Mouse (Mus musculus) MEL (cell line): ENCODE results near the gene Psat1. TPM values are rescaled to one million over a fixed set of nuclear protein-coding genes. Genes with fewer than 3 reads are reported as not detected.

Source experiments
- DNase-seq: peaks from one replicate; pipeline ENCODE4 v3.0.0; 2011; ENCODE audit warnings: low read depth, low spot score
- H3K27ac ChIP-seq: 2 replicates; pipeline ENCODE4 v1.5.1; 2012; ENCODE audit warnings: low read depth, mild to moderate bottlenecking, control low read depth, low read length, moderate library complexity; ENCODE audit not compliant: control insufficient read depth
- H3K27me3 ChIP-seq, 2 experiments: fragments of 150-350 bp in 1 of 2; sonication (generic) in 1 of 2; 2 replicates each; pipeline ENCODE4 v1.6.1; 2012; ENCODE audit warnings: low read length in 2 of 2, mild to moderate bottlenecking in 2 of 2, improper control_type of control experiment in 1 of 2, moderate library complexity in 1 of 2; ENCODE audit not compliant: insufficient read depth in 2 of 2, control insufficient read depth in 1 of 2
- H3K36me3 ChIP-seq, 2 experiments: 2 replicates each; pipeline ENCODE4 v1.6.1; 2012 to 2014; ENCODE audit warnings: low read length in 2 of 2, improper control_type of control experiment in 1 of 2, inconsistent platforms in 1 of 2, mild to moderate bottlenecking in 1 of 2; ENCODE audit not compliant: insufficient read depth in 2 of 2, control insufficient read depth in 1 of 2
- H3K4me1 ChIP-seq, 2 experiments: fragments of 150-350 bp in 1 of 2; sonication (generic) in 1 of 2; 2 replicates each; pipeline ENCODE4 v1.6.1; 2012; ENCODE audit warnings: low read length in 2 of 2, improper control_type of control experiment in 1 of 2, mild to moderate bottlenecking in 1 of 2; ENCODE audit not compliant: insufficient read depth in 2 of 2, control insufficient read depth in 1 of 2
- H3K4me3 ChIP-seq, 2 experiments: fragments of 150-350 bp in 1 of 2; sonication (generic) in 1 of 2; 2 replicates each; pipeline ENCODE4 v1.5.1; 2012; ENCODE audit warnings: low read depth in 2 of 2, low read length in 2 of 2, mild to moderate bottlenecking in 2 of 2, moderate library complexity in 2 of 2, control low read depth in 1 of 2, improper control_type of control experiment in 1 of 2; ENCODE audit not compliant: control insufficient read depth in 1 of 2, insufficient read depth in 1 of 2
- H3K79me2 ChIP-seq: 2 replicates; pipeline ENCODE4 v1.6.1; 2012; ENCODE audit warnings: mild to moderate bottlenecking, low read length, moderate library complexity; ENCODE audit not compliant: control insufficient read depth, poor library complexity, insufficient read depth
- H3K9ac ChIP-seq: 2 replicates; pipeline ENCODE4 v1.6.1; 2012; ENCODE audit warnings: low read depth, mild to moderate bottlenecking, control low read depth, low read length, moderate library complexity; ENCODE audit not compliant: control insufficient read depth, poor library complexity, severe bottlenecking
- H3K9me3 ChIP-seq: fragments of 150-350 bp; sonication (generic); replicated peaks from 2 replicates; pipeline ENCODE4 v1.6.1; 2012; ENCODE audit warnings: mild to moderate bottlenecking, low read length, improper control_type of control experiment, moderate library complexity; ENCODE audit not compliant: insufficient read depth
- CHD2 ChIP-seq: IDR thresholded peaks from 2 replicates; pipeline ENCODE4 v1.6.1; 2011; ENCODE audit warnings: low read length, improper control_type of control experiment
- CTCF ChIP-seq, 3 experiments: IDR thresholded peaks in 2 of 3; conservative IDR thresholded peaks in 1 of 3; 2 replicates each; pipeline ENCODE4 v1.5.1; 2011 to 2012; ENCODE audit warnings: low read length in 3 of 3, low read depth in 2 of 3, mild to moderate bottlenecking in 2 of 3, improper control_type of control experiment in 1 of 3, inconsistent platforms in 1 of 3, mixed read lengths in 1 of 3, moderate library complexity in 1 of 3; ENCODE audit not compliant: control insufficient read depth in 1 of 3, insufficient read depth in 1 of 3, poor library complexity in 1 of 3, severe bottlenecking in 1 of 3
- E2F4 ChIP-seq: IDR thresholded peaks from 2 replicates; pipeline ENCODE4 v1.6.1; 2011; ENCODE audit warnings: low read depth, low read length, improper control_type of control experiment, borderline replicate concordance
- ELF1 ChIP-seq: IDR thresholded peaks from 2 replicates; pipeline ENCODE4 v1.6.1; 2014; ENCODE audit warnings: low read depth, mild to moderate bottlenecking, inconsistent platforms, low read length, improper control_type of control experiment, moderate library complexity
- EP300 ChIP-seq, 2 experiments: IDR thresholded peaks; 2 replicates each; pipeline ENCODE4 v1.6.1; 2011; ENCODE audit warnings: improper control_type of control experiment in 2 of 2, low read length in 2 of 2, low read depth in 1 of 2, mild to moderate bottlenecking in 1 of 2
- ETS1 ChIP-seq: IDR thresholded peaks from 2 replicates; pipeline ENCODE4 v1.6.1; 2012; ENCODE audit warnings: low read depth, mild to moderate bottlenecking, inconsistent platforms, low read length, improper control_type of control experiment, moderate library complexity
- HCFC1 ChIP-seq: IDR thresholded peaks from 2 replicates; pipeline ENCODE4 v1.6.1; 2012; ENCODE audit warnings: low read depth, mild to moderate bottlenecking, inconsistent platforms, low read length, improper control_type of control experiment, moderate library complexity
- JUND ChIP-seq: IDR thresholded peaks from 2 replicates; pipeline ENCODE4 v1.6.1; 2011; ENCODE audit warnings: low read depth, mild to moderate bottlenecking, improper control_type of control experiment, low read length
- KAT2A ChIP-seq: conservative IDR thresholded peaks from 2 replicates; pipeline ENCODE4 v1.6.1; 2012; ENCODE audit warnings: low read depth, low read length, improper control_type of control experiment, inconsistent platforms
- MAFK ChIP-seq: IDR thresholded peaks from 2 replicates; pipeline ENCODE4 v1.6.1; 2011; ENCODE audit warnings: low read depth, mild to moderate bottlenecking, low read length, improper control_type of control experiment, borderline replicate concordance
- NELFE ChIP-seq: IDR thresholded peaks from 2 replicates; pipeline ENCODE4 v1.6.1; 2011; ENCODE audit warnings: low read depth, low read length, improper control_type of control experiment
- NRF1 ChIP-seq: IDR thresholded peaks from 2 replicates; pipeline ENCODE4 v1.6.1; 2014; ENCODE audit warnings: low read depth, mild to moderate bottlenecking, inconsistent platforms, low read length, improper control_type of control experiment, moderate library complexity; ENCODE audit not compliant: poor library complexity, insufficient read depth, severe bottlenecking
- RAD21 ChIP-seq: IDR thresholded peaks from 2 replicates; pipeline ENCODE4 v1.6.1; 2011; ENCODE audit warnings: mild to moderate bottlenecking, low read depth, low read length, improper control_type of control experiment
- TAL1 ChIP-seq: IDR thresholded peaks from 2 replicates; pipeline ENCODE4 v1.6.1; 2012; ENCODE audit warnings: mild to moderate bottlenecking, inconsistent platforms, low read length, moderate library complexity, mixed read lengths
- TBP ChIP-seq: IDR thresholded peaks from 2 replicates; pipeline ENCODE4 v1.8.0; 2011; ENCODE audit warnings: low read depth, low read length, improper control_type of control experiment
- TCF12 ChIP-seq: IDR thresholded peaks from 2 replicates; pipeline ENCODE4 v1.6.1; 2014; ENCODE audit warnings: low read depth, mild to moderate bottlenecking, inconsistent platforms, low read length, improper control_type of control experiment, moderate library complexity
- UBTF ChIP-seq: IDR thresholded peaks from 2 replicates; pipeline ENCODE4 v1.6.1; 2012; ENCODE audit warnings: low read depth, mild to moderate bottlenecking, inconsistent platforms, low read length, improper control_type of control experiment, moderate library complexity, borderline replicate concordance; ENCODE audit not compliant: insufficient read depth
- USF1 ChIP-seq: IDR thresholded peaks from 2 replicates; pipeline ENCODE4 v1.6.1; 2014; ENCODE audit warnings: low read depth, mild to moderate bottlenecking, inconsistent platforms, low read length, improper control_type of control experiment, moderate library complexity
- USF2 ChIP-seq, 2 experiments: IDR thresholded peaks; 2 replicates each; pipeline ENCODE4 v1.6.1; 2011 to 2012; ENCODE audit warnings: improper control_type of control experiment in 2 of 2, low read length in 2 of 2, borderline replicate concordance in 1 of 2, inconsistent platforms in 1 of 2, low read depth in 1 of 2, mild to moderate bottlenecking in 1 of 2; ENCODE audit not compliant: insufficient read depth in 1 of 2
- ZNF384 ChIP-seq: IDR thresholded peaks from 2 replicates; pipeline ENCODE4 v1.6.1; 2012; ENCODE audit warnings: low read depth, mild to moderate bottlenecking, inconsistent platforms, low read length, improper control_type of control experiment
- polyA plus RNA-seq, 2 experiments: library from polyadenylated mRNA; stranded (reverse) in 1 of 2; unstranded in 1 of 2; fragments of >175 nt in 1 of 2; fragments of >200 nt in 1 of 2; gene quantifications; 2 replicates each; pipeline versions ENCODE4 v1.2.1 to v1.2.4; 2012; ENCODE audit warnings: low replicate concordance in 2 of 2, low read depth in 1 of 2; ENCODE audit not compliant: insufficient read length in 2 of 2, insufficient read depth in 1 of 2, missing spikeins in 1 of 2
- total RNA-seq: library from RNA; depleted of rRNA; stranded (reverse); fragments of 300-350 nt; gene quantifications from 2 replicates; pipeline ENCODE4 v1.2.3, GENCODE M21; 2012

The Psat1 gene
- total and polyA plus RNA-seq, 3 experiments, result 201 to 552 (median 484) TPM

GRCm38 (mm10) chr19:15919336-15919735 is 27.8 kb downstream of the Psat1 start:
- Histone ChIP-seq H3K4me3 (no peak overlapping the region), H3K9me3 (no peaks in the 10 kb centered on the region), H3K27ac (no peak overlapping the region), H3K27me3 (no peaks in the 10 kb centered on the region)
- TF ChIP-seq JUND (no peak), UBTF (no peak), KAT2A (no peak), ELF1 (no peak), E2F4 (no peak), USF1 (no peak), TAL1 (no peak), CTCF (IDR thresholded peaks at IDR 0.05 in 2 of 3, conservative IDR thresholded peaks at IDR 0.05 in 1 of 3; ENCODE audit: control insufficient read depth in 1 of 3, insufficient read depth in 1 of 3, low read depth in 2 of 3, low read length in 3 of 3, poor library complexity in 1 of 3, severe bottlenecking in 1 of 3) (no peak), RAD21 (no peak), ZNF384 (no peak), NRF1 (no peak), EP300 (IDR thresholded peaks at IDR 0.05; ENCODE audit: low read depth in 1 of 2, low read length in 2 of 2) (no peak), USF2 (IDR thresholded peaks at IDR 0.05; ENCODE audit: borderline replicate concordance in 1 of 2, insufficient read depth in 1 of 2, low read depth in 1 of 2, low read length in 2 of 2) (no peak)
- TF ChIP-seq, all 39 proteins: peak for 0
- no peak overlapping the region for H3K9ac ChIP-seq
- H3K36me3 ChIP-seq, result peaks cover 24 to 42% of the 10 kb centered on the region in 2 experiments
- H3K4me1 ChIP-seq, result no peaks in the 10 kb centered on the region; a peak in 1 of 4 replicates
- H3K79me2 ChIP-seq, result peaks cover 47% of the 10 kb centered on the region
- no peak for DNase-seq

- Histone ChIP-seq H3K4me1 (no peaks in the 10 kb centered on the region; a peak in 2 of 4 replicates), H3K79me2 (peaks cover 35% of the 10 kb centered on the region), H3K36me3 (peaks cover 34 to 43% of the 10 kb centered on the region in 2 experiments), H3K4me3 (no peak overlapping the region), H3K27ac (no peak overlapping the region), H3K9ac (no peak overlapping the region), H3K27me3 (no peaks in the 10 kb centered on the region), H3K9me3 (no peaks in the 10 kb centered on the region)
- no peak for TF ChIP-seq TCF12
- TF ChIP-seq RAD21, result no peak
- TF ChIP-seq ZNF384, result no peak
- no peak for TF ChIP-seq NELFE
- TF ChIP-seq TBP, result no peak
- no peak for TF ChIP-seq ETS1
- no peak for TF ChIP-seq MAFK
- no peak for TF ChIP-seq E2F4
- no peak for TF ChIP-seq HCFC1
- no peak for TF ChIP-seq CHD2
- TF ChIP-seq CTCF (IDR thresholded peaks at IDR 0.05 in 2 of 3, conservative IDR thresholded peaks at IDR 0.05 in 1 of 3; ENCODE audit: control insufficient read depth in 1 of 3, insufficient read depth in 1 of 3, low read depth in 2 of 3, low read length in 3 of 3, poor library complexity in 1 of 3, severe bottlenecking in 1 of 3), result no peak
- no peak for DNase-seq
Measured at GRCm38 (mm10) chr19:15918111-15918510, 29.0 kb downstream of the Psat1 start.
